Mouse (Mus musculus): ENCODE data around the gene Mrc1.

- TF ChIP-seq CTCF (IDR thresholded peaks at IDR 0.05; ENCODE audit: extremely low read depth, insufficient read length, insufficient replicate concordance, low read depth, low read length): no peak
- no peak for TF ChIP-seq POLR2A (IDR thresholded peaks at IDR 0.05; ENCODE audit: low read depth, low read length)
Measured at GRCm38 (mm10) chr2:14216653-14217052, 12.5 kb upstream of the Mrc1 start.

Measured in small intestine, adult 2 months (tissue).